Mouse (Mus musculus) kidney, adult 2 months (tissue): ENCODE measurements at regions not wholly inside any gene's neighbourhood (a gene's known extent, or its start where the extent isn't known, plus 50 kb on each side); places are given as distances from the start of the nearest gene placed in this dataset.

ENCODE experiments used
- CTCF ChIP-seq: fragments of 200-500 bp; conservative IDR thresholded peaks from 2 replicates; pipeline ENCODE4 v1.5.1; 2011; ENCODE audit warnings: low read depth, mild to moderate bottlenecking, control low read depth, low read length, moderate library complexity, mixed read lengths; ENCODE audit not compliant: insufficient read depth, insufficient read length
- POLR2A ChIP-seq: fragments of 200-500 bp; IDR thresholded peaks from one replicate; pipeline ENCODE4 v1.6.1; 2011; ENCODE audit warnings: low read depth, low read length, control low read depth

- TF ChIP-seq CTCF: no peak
- TF ChIP-seq POLR2A: no peak
Observed at GRCm38 (mm10) chr8:92488526-92489159, 131.2 kb downstream of the Irx5 start.
